Mouse (Mus musculus): ENCODE measurements around the gene Nepro.

Nepro gene

GRCm38 (mm10) chr16:44724083-44724787 lies at the start of gene Nepro:
TSS of gene Nepro (plus strand) at chr16:44724301.
- DNase-seq (ENCODE audit: low spot score), result peak; percentile 93

DNA sequence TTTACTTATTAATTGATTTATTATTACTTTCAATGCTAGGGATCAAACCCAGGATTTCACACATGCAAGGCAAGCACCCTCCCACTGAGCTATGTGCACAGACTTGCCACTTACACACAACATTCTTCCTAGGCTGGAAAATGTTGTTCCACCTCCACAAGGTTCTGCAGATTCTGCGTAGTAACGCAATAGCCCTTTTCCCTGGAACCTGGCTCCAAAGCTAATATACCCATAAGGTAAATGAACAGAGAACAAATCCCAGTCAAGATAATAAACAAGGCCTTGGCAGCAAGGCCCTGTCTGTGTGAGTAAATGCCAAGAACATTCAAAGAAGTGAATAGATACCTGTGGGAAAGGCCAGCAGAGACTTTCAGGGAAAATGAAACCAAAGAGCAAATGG lies 47.7 kb upstream of the Nepro start:
- DNase-seq (ENCODE audit: low spot score), result no peak

DNA sequence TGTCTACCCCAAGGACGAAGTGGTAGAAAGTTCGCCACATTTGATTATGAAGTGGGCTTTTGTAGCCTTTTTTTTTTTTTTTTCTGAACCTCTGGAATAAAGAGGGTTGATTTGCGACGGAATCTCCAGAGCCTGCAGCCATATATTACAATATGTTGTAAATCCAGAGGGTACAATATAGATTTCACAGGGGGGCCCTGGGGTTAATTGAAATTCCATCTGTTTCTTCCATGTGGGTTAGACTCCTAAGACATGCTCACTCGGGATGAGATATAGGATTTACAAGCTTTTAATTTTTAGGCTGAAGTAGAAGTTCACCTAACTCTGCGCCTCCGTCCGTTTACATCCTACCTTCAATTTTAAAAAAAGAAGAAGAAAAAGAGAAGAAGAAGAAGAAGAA lies 45.0 kb upstream of the Nepro start:
- DNase-seq (ENCODE audit: low spot score), result no peak

DNA sequence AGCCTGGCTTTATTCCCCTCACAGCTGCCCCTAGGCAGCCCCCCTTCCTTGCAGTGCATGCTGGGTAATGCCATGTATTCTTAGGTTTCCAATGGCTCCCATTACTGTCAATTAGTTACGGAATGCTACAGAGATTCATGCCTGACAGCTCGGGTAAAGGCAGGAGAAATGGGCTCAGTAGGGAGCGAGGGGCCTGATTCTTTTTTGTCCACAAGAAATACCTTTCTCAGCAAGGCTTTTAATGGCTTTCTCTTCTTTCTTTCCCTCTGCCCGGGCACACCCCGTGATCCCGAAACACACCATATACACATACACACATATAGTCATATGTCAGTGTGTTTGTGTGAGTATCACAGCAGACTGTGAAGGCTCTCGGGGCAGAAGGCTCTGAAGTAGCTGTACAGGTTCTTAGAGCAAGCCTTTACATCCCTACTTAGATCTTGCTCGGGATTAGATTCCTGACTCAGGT lies 44.6 kb upstream of the Nepro start:
- DNase-seq (ENCODE audit: low spot score), result peak; percentile 89

DNA sequence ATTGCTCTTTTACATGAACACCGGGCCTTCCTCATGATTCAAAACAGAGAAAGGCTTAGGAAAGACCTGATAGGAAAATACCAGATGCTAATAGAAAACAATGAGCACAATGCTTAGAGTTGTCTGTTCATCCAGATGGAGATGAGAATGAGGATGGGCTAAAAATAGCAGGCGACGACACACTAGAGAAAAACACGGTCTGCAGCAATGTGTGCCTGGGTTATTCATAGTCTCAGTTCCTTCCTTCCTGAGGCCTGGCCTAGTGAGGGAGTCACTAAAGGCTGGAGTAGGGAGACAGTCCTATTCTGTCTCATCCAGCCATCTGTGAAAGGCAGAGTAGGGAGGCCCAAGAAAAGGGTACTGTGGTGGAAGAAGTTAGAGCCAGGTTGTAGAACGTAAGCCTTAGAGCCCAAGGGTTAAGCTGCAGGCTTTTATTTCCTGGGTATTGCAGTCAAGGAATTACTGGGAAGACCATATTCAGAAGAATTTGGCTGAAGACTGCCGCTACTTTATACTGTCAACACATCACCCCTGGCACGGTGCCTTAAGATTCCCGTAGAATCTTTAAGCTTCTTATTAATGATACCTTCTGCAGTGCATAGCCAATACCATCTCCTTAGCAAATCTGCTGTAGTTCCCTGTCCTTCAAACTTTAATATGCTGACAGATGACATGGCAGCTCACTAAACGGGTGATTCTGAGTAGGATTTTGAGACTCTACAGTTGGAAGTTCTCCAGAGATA lies 43.2 kb upstream of the Nepro start:
- DNase-seq (ENCODE audit: low spot score), result peak; percentile 23

DNA sequence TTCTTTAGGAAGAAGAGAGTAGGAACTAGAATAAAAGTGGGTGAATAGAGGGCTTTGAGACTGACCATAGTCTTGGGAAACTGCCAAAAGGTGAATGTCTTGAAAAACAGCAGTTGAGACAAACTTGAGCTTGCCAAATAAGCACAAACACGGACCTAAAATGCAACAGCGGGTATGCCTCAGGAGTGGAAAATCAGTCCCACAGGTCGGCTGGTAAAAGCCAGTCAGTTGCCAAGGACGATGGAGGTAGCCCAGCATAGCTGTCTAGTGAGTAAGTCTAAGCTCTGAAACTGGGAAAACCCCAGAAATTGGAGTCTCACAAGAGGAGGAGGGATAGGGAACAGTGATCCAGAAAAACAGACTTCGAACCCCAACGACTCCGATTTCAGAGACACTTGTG lies 39.5 kb upstream of the Nepro start:
- DNase-seq (ENCODE audit: low spot score), result no peak

- DNase-seq (ENCODE audit: low spot score), result no peak
Measured at GRCm38 (mm10) chr16:44685401-44685800, 38.7 kb upstream of the Nepro start.

DNA sequence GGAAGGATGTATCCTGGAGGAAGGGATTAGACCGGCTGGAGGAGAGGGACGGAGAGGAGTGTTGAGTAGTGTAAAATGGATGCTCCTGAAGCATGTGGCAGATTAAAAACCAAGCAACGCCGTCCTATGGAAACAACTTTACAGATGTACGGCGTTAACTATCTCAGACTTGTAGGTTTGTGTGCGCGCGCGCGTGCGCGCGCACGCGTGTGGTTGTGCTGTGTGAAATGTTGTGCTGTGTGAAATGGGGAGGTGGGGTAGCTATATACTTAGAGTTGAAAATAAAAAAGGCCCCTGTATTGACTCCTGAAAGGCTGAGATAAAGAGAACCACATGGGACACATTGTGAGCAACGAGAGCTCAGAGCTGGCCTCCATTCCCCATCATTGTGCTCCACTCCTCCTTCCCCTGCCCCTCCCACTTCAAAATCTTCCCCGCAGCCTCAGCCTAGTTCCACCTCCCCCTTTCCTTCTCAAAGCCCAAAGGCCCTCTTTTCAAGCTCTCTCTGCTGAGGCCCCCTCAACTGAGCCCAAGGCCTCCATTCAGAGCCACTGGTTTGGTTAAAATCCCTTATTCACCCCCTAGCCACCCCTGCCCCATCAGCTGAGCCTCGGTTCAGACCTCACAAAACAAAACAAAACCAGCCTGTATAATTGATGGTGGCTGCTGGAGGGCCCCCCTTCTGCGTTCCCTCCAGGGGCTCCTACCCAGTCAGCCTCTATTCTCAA lies 36.9 kb upstream of the Nepro start:
- DNase-seq (ENCODE audit: low spot score), result peak; percentile 74

DNA sequence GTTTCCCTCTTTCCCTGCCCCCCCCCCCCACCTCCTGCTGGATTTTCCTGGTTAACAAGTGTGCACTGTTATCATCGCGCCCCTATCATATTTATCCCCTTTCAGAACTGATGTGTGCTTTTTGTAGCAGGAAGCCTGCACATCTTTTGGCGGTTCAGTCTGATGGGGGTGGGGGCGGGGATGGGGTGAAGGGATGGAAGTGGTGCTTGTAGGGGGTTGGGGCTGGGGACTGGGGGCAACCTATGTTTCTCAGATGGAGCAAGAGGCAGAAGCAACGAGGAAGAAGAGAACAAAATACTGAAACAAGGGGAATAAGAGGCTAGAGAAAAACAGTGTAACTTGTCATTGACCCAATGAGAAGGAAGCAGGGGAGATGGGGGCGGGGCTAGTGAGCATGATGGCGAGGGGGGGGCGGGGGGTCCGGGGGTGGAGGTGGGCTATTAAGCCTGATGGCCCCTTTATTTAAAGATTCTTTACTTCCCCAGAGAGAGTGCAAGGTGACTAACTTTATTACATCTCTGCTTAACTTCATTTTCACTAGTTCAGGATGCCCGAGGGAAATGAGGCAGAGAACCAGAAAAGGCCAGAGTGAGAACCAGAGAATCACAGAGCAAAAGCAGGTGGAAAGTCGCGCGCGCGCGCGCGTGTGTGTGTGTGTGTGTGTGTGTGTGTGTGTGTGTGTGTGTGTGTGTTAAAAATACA lies 36.2 kb upstream of the Nepro start:
- DNase-seq (ENCODE audit: low spot score), result no peak

GRCm38 (mm10) chr16:44688507-44688906 lies 35.6 kb upstream of the Nepro start:
- peak; percentile 77 for DNase-seq (ENCODE audit: low spot score)

DNA sequence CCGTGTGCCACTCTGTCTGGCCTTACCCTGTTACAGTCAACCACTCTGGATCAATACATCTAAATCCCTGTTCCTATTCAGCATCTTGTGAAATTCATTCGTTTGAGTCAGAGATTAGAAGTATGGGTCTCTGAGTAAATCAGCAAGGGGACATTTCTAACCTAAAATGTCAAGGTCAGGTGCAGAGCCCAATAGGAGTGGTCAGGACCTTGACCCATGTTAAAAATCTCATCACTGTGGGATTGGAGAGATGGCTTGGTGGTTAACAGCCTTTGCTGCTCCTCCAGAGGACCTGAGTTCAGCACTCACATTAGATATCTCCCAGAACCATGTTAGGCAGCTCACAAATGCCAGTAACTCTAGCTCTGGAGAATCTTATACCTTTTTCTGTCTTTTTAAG lies 33.6 kb upstream of the Nepro start:
- DNase-seq (ENCODE audit: low spot score), result no peak

GRCm38 (mm10) chr16:44691066-44691465 lies 33.0 kb upstream of the Nepro start:
- DNase-seq (ENCODE audit: low spot score), result no peak

GRCm38 (mm10) chr16:44691561-44692141 lies 32.5 kb upstream of the Nepro start:
- no peak for DNase-seq (ENCODE audit: low spot score)

GRCm38 (mm10) chr16:44692541-44692940 lies 31.6 kb upstream of the Nepro start:
- no peak for DNase-seq (ENCODE audit: low spot score)

- peak; percentile 32 for DNase-seq (ENCODE audit: low spot score)
Measured at GRCm38 (mm10) chr16:44693695-44694094, 30.4 kb upstream of the Nepro start.

- no peak for DNase-seq (ENCODE audit: low spot score)
Measured at GRCm38 (mm10) chr16:44695214-44695858, 28.8 kb upstream of the Nepro start.

DNA sequence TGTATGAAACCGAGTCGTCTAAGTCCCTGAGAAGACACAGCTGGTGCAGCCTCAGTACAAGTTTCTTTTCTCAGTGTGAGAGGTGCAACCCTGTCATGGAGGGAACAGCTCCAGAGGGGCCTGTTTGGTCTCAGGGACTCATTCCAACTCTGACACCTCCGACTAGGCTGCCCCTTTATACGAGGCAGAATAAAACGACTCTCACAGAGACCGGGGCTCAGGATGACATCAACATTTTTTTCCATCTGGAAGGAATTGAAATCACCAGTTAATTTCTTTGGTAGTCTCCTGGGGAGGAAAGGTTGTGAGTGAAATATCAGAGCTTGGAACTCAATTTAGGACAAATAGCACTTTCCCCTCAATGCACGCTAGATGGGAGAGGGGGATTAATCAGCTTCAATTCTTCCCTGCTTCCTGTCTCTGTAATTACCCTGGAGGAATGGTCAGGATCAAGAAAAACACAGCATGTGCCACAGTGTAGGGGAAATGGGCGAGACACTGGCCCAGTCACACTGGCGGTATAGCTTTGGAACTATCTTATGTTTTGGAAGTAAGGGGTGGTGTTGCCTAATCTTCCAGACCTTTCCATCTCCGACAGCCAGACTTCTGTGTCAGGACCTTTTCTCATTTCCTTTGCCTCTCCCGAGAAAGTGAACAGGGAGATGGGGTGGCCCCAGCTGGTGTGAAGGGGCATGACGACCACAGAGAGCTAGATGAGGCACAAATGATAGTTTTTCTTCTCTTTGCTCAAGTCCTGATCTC lies 28.1 kb upstream of the Nepro start:
- DNase-seq (ENCODE audit: low spot score), result peak; percentile 22

DNA sequence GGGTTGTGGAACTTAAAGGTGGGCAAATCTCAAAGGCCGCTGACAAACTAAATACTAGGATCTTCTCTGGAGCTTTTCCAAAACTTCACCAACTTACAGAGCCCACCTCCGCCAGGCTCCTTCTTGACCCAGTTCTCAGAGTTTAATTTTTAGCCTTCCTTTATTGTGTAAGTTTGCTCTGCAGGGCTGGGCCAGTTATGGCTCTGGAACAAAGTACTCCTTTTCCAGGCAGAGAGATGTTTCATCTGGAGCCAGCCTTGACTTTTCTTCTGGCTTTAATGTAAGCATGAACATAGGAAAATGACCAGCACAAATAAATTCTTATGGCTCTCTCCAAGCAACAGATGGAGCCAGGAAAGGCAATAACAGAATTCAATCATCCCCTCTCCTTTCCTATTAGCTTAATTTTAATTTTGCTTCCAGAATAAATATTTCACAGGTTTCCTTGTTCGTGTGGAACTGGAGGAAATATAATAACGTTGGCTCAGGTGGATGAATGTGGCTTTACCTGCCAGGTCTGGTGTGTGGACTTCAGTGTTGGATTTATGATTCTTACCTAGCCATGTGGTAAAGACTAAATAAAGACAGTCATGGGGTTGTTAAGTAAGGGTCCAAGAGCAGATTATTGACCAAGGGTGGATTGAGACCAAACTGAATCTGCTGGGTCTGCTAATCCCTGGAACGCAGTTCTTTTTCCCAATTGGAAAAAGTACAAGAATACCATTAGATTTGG lies 26.5 kb upstream of the Nepro start:
- DNase-seq (ENCODE audit: low spot score), result no peak

DNA sequence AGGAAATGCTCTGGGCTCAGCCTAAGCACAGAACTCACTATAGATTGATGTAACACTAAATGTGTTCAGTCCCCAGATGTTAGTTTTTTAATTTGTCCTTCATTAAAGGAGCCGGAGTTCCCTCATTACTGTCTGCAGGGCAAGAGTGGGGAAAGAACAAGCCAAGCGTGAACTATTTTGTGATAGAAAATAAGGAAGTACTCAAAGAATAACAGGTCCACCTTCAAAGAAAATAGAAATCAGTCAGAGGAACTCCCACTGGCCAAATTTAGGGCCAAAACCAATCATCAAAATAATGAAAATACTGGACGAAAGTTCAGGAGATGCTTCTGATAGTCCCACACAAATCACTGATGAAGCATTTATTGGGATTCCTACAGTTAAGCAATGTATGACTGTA lies 22.9 kb upstream of the Nepro start:
- no peak for DNase-seq (ENCODE audit: low spot score)

DNA sequence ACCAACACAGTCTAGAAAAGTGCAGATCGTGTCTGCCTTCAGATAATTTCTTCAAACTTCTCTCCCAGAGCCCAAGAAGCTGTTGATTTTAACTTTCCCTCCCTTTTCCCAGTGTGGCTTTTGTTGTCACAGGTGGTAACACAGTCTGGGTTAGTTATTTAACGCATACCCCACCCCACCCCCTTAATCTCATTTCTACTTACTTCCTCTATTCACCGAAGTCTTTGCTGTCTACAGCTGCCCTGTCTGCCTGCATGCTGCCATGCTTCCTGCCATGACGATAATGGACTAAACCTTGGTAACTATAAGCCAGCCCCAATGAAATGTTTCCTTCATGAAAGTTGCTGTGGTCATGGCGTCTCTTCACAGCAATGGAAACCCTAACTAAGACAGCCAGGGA lies 21.8 kb upstream of the Nepro start:
- no peak for DNase-seq (ENCODE audit: low spot score)
